Mouse (Mus musculus): ENCODE data around the gene March2.
A peak's percentile ranks its signal among the peaks of the same experiment; 100 is the strongest.

Gene March2

GRCm38 (mm10) chr17:33717982-33718381 lies 488 bp downstream of the March2 start:
- no peak for DNase-seq (ENCODE audit: low spot score in 2 of 2)

GRCm38 (mm10) chr17:33717246-33717645 lies 1.2 kb downstream of the March2 start:
- no peak for DNase-seq (ENCODE audit: low spot score in 2 of 2)

GRCm38 (mm10) chr17:33714779-33715178 lies 3.7 kb downstream of the March2 start:
- DNase-seq (ENCODE audit: low spot score in 2 of 2): no peak

GRCm38 (mm10) chr17:33713271-33713670 lies 5.2 kb downstream of the March2 start:
- no peak for DNase-seq (ENCODE audit: low spot score in 2 of 2)

GRCm38 (mm10) chr17:33709834-33710233 lies 8.6 kb downstream of the March2 start:
- DNase-seq (ENCODE audit: low spot score in 2 of 2): no peak

GRCm38 (mm10) chr17:33703091-33703490 lies 15.4 kb downstream of the March2 start:
- no peak for DNase-seq (ENCODE audit: low spot score in 2 of 2)

- no peak for DNase-seq (ENCODE audit: low spot score in 2 of 2)
These were observed 16.3 kb downstream of the March2 start for GRCm38 (mm10) chr17:33702178-33702577.

GRCm38 (mm10) chr17:33695471-33695870 lies 23.0 kb downstream of the March2 start:
- DNase-seq (ENCODE audit: low spot score in 2 of 2): no peak

- DNase-seq (ENCODE audit: low spot score in 2 of 2): no peak
These were observed 31.7 kb downstream of the March2 start, which contains the start of gene Hnrnpm for GRCm38 (mm10) chr17:33686760-33687159. Gene Hnrnpm (minus strand): TSS chr17:33686860.

GRCm38 (mm10) chr17:33685249-33685653 lies 33.2 kb downstream of the March2 start:
- peak; percentile 97 for DNase-seq (ENCODE audit: low spot score in 2 of 2)

GRCm38 (mm10) chr17:33684671-33685231 lies 33.7 kb downstream of the March2 start:
- DNase-seq (ENCODE audit: low spot score in 2 of 2): peak; percentile 50 to 77

- DNase-seq (ENCODE audit: low spot score in 2 of 2): no peak
These were observed 36.7 kb downstream of the March2 start for GRCm38 (mm10) chr17:33681767-33682166.

GRCm38 (mm10) chr17:33678771-33679170 lies 39.7 kb downstream of the March2 start:
- no peak for DNase-seq (ENCODE audit: low spot score in 2 of 2)

- DNase-seq (ENCODE audit: low spot score in 2 of 2): no peak
These were observed 42.4 kb downstream of the March2 start for GRCm38 (mm10) chr17:33676086-33676485.

GRCm38 (mm10) chr17:33675452-33675851 lies 43.0 kb downstream of the March2 start:
- DNase-seq (ENCODE audit: low spot score in 2 of 2): no peak

GRCm38 (mm10) chr17:33673837-33674236 lies 44.6 kb downstream of the March2 start:
- no peak for DNase-seq (ENCODE audit: low spot score in 2 of 2)

GRCm38 (mm10) chr17:33669681-33670080 lies 48.8 kb downstream of the March2 start:
- DNase-seq (ENCODE audit: low spot score in 2 of 2): no peak

GRCm38 (mm10) chr17:33666813-33667212 lies 51.7 kb downstream of the March2 start:
- no peak for DNase-seq (ENCODE audit: low spot score in 2 of 2)

- no peak for DNase-seq (ENCODE audit: low spot score in 2 of 2)
These were observed 68.5 kb downstream of the March2 start for GRCm38 (mm10) chr17:33649781-33650475.

- no peak for DNase-seq (ENCODE audit: low spot score in 2 of 2)
These were observed 73.4 kb downstream of the March2 start for GRCm38 (mm10) chr17:33645073-33645472.

GRCm38 (mm10) chr17:33644068-33644467 lies 74.4 kb downstream of the March2 start:
- no peak for DNase-seq (ENCODE audit: low spot score in 2 of 2)

- DNase-seq (ENCODE audit: low spot score in 2 of 2): no peak
These were observed 78.7 kb downstream of the March2 start for GRCm38 (mm10) chr17:33639743-33640142.

- no peak for DNase-seq (ENCODE audit: low spot score in 2 of 2)
These were observed 80.8 kb downstream of the March2 start, which contains the start of gene Pram1 for GRCm38 (mm10) chr17:33637516-33638276. Gene Pram1 (plus strand): TSS chr17:33638056.
